Mouse (Mus musculus) liver, postnatal 0 days (tissue): ENCODE results near the gene Srsf4. TPM values are rescaled to one million over a fixed set of nuclear protein-coding genes. Genes with fewer than 3 reads are reported as not detected.

Source experiments
- ATAC-seq: fragments of 200-750 bp; cut with Nextera tagmentation; 2 replicates; pipeline ENCODE4 v1.8.0; 2017; ENCODE audit warnings: mild to moderate bottlenecking, moderate library complexity
- DNase-seq: peaks from one replicate; pipeline ENCODE4 v3.0.0-alpha.2; 2016
- H3K27ac ChIP-seq: fragments of 300-500 bp; sonication (generic); 2 replicates; pipeline ENCODE4 v1.5.1; 2014; ENCODE audit warnings: antibody characterized with exemption, moderate library complexity, mild to moderate bottlenecking, low read depth
- H3K27me3 ChIP-seq: fragments of 300-500 bp; sonication (generic); 2 replicates; pipeline ENCODE4 v1.6.1; 2014; ENCODE audit warnings: low read length, control low read depth, mixed read lengths; ENCODE audit not compliant: insufficient read depth
- H3K36me3 ChIP-seq: fragments of 300-500 bp; sonication (generic); replicated peaks from 2 replicates; pipeline ENCODE4 v1.6.1; 2014; ENCODE audit warnings: mild to moderate bottlenecking, control low read depth, low read length, moderate library complexity, mixed read lengths; ENCODE audit not compliant: insufficient read depth
- H3K4me1 ChIP-seq: fragments of 300-500 bp; sonication (generic); 2 replicates; pipeline ENCODE4 v1.6.1; 2014; ENCODE audit warnings: antibody characterized with exemption, mild to moderate bottlenecking, control low read depth; ENCODE audit not compliant: insufficient read depth
- H3K4me2 ChIP-seq: fragments of 300-500 bp; sonication (generic); 2 replicates; pipeline ENCODE4 v1.6.1; 2014; ENCODE audit warnings: low read depth, mild to moderate bottlenecking, low read length, moderate library complexity, mixed read lengths
- H3K4me3 ChIP-seq: fragments of 300-500 bp; sonication (generic); 2 replicates; pipeline ENCODE4 v1.5.1; 2014; ENCODE audit warnings: low read depth, low read length
- H3K9ac ChIP-seq: fragments of 300-500 bp; sonication (generic); replicated peaks from 2 replicates; pipeline ENCODE4 v1.6.1; 2014; ENCODE audit warnings: mild to moderate bottlenecking, moderate library complexity
- H3K9me3 ChIP-seq: fragments of 300-500 bp; sonication (generic); 2 replicates; pipeline ENCODE4 v1.6.1; 2016; ENCODE audit warnings: mild to moderate bottlenecking, control low read depth, low read length, mixed read lengths
- CTCF ChIP-seq: sonication (generic); IDR thresholded peaks from 2 replicates; pipeline ENCODE4 v1.5.1; 2016; ENCODE audit warnings: antibody characterized with exemption, low read depth
- EP300 ChIP-seq: IDR thresholded peaks from 2 replicates; pipeline ENCODE4 v1.6.1; 2016; ENCODE audit warnings: antibody characterized with exemption, low read depth, mild to moderate bottlenecking
- WGBS: fragments of 180-500 bp; shearing (Covaris S2); extraction: QIAGEN DNeasy Blood & Tissue Kit; methylation state at CpG from one replicate; pipeline ENCODE4 v1.1.7; 2014; ENCODE audit not compliant: insufficient replicate concordance; 5-methylcytosine and 5-hydroxymethylcytosine counted together
- polyA plus RNA-seq: library from polyadenylated mRNA; unstranded; fragments of >200 nt; fragmentation: Nextera tagmentation; extraction: Ambion mirVana; gene quantifications from 2 replicates; pipeline ENCODE4 v1.2.1, GENCODE M21; 2015

Srsf4 gene
- polyA plus RNA-seq, 1 experiment from 2014 or later: 37.5 TPM

- Histone ChIP-seq H3K27ac (no peak overlapping the region), H3K4me2 (no peak overlapping the region)
- peak; percentile 68 for ATAC-seq
These were observed 33.0 kb downstream of the Srsf4 start for GRCm38 (mm10) chr4:131906423-131906822.

DNA sequence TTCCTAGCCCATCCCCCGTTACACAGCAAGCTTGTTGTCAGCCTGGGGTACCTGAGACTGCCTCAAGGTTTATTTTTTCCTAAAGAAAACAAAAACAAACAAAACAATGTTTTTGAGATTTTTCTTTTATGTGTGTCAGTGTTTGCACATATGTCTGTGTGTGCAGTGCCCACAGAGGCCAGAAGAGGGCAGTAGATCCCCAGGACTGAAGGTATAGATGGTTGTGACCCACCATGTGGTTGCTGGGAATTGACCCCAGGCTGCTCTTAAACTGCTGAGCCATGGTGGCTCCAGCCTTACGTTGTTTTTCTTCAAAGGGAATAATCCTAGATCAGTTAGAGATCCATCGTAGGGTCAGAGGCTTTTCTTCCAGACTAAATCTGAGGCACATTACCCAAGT, 34.5 kb downstream of the Srsf4 start:
- WGBS: 85% methylated on average over 3 of the region's 3 CpGs

More at GRCm38 (mm10) chr4:131906423-131906822, 33.0 kb downstream of the Srsf4 start:
- H3K27me3 ChIP-seq: no peaks in the 10 kb centered on the region
- H3K9ac ChIP-seq: no peak overlapping the region
- peaks cover 13% of the 10 kb centered on the region for H3K4me1 ChIP-seq
- 66% methylated on average over 6 of the region's 6 CpGs for WGBS
- H3K36me3 ChIP-seq: peaks cover 16% of the 10 kb centered on the region
- no peak overlapping the region for H3K4me3 ChIP-seq
- TF ChIP-seq EP300 (peak; percentile 22; the same call in 1 of the 2 replicates), CTCF (no peak)
- H3K9me3 ChIP-seq: no peaks in the 10 kb centered on the region; the same call in 1 of the 2 replicates
- no peak for DNase-seq

DNA sequence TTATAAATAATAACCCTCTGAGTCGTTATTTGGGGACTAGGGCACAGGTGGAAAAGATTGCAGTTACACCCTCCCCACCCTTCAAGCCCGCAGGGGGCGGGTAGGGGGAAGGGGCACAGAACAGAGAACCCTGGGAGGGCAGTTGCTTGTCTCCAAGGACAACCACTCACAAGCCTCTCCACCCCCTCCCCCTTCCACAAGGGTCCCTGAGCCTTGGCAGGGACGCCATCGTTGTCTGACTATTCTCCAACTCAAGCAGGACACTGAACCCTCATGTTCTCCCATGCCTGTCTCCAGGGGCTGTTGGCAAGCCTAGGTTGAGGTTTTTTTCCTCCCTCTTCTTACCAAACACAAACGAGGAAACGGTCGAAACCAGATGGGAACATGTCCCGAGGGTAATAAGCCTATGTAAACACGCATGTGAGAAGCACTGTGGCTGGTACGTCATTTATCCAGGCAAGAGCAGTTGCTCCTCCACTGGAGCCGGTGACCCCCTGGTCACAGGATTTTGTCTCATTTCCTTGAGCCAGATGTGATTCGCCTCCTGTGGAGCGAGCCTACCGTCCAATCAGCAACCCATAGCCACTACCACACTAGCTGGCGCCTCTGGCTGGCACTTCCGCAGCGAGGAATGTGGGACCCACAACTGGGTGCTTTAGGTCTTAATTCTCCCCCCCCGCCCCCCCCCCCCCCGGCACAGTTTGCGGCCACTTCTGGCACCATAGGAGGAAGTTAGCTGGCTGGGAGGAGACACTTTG, 37.0 kb downstream of the Srsf4 start:
- WGBS: 7% methylated on average over 19 of the region's 21 CpGs
- H3K9me3 ChIP-seq: no peaks in the 10 kb centered on the region; the same call in 1 of the 2 replicates
- peak; percentile 84 for ATAC-seq
- H3K36me3 ChIP-seq: no peaks in the 10 kb centered on the region
- peaks cover 34% of the 10 kb centered on the region for H3K27me3 ChIP-seq
- H3K4me2 ChIP-seq: peak overlapping the region; percentile 58
- H3K4me1 ChIP-seq: peaks cover 19% of the 10 kb centered on the region
- no peak overlapping the region; the same call in 1 of the 2 replicates for H3K9ac ChIP-seq
- peak; percentile 63 for DNase-seq
- H3K4me3 ChIP-seq: peak overlapping the region; percentile 12; the same call in 1 of the 2 replicates
- TF ChIP-seq CTCF (no peak), EP300 (no peak)
- peak overlapping the region; percentile 77 for H3K27ac ChIP-seq

More for the DNA sequence above, 34.5 kb downstream of the Srsf4 start:
- no peak overlapping the region for H3K9ac ChIP-seq
- ATAC-seq (no peak), DNase-seq (no peak)
- peaks cover 13% of the 10 kb centered on the region for H3K4me1 ChIP-seq
- no peaks in the 10 kb centered on the region; the same call in 1 of the 2 replicates for H3K9me3 ChIP-seq
- peaks cover 11% of the 10 kb centered on the region for H3K27me3 ChIP-seq
- no peak overlapping the region for H3K27ac ChIP-seq
- H3K4me3 ChIP-seq: no peak overlapping the region
- no peak overlapping the region for H3K4me2 ChIP-seq
- 0 out of 2 replicates have a peak, but pooled peaks cover 3% of the 10 kb centered on the region for H3K36me3 ChIP-seq
- no peak for TF ChIP-seq EP300
- peak; percentile 63 for TF ChIP-seq CTCF

DNA sequence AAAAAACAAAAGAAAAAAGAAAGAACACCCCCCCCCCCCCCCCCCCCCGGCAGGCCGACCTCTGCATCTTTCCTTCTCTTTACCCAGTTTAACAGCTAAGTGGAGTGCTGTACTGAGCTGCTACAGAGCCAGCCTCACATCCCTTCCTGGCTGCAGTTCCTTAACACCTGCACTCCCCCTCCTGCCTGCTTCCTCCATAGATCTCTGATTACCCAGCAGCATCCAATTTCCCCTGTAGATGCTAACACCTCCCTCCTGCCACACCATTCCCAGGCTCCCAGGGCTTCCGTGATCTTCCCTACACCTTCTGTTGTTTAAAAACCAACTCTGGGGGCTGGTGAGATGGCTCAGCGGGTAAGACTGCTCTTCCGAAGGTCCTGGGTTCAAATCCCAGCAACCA, 38.1 kb downstream of the Srsf4 start:
- peak overlapping the region; percentile 58; the same call in 1 of the 2 replicates for H3K4me2 ChIP-seq
- no peak for TF ChIP-seq EP300
- no peak for TF ChIP-seq CTCF
- WGBS: 60% methylated on average over 3 of the region's 5 CpGs
- H3K36me3 ChIP-seq: no peaks in the 10 kb centered on the region
- DNase-seq: no peak
- peaks cover 45% of the 10 kb centered on the region for H3K27me3 ChIP-seq
- no peak overlapping the region for H3K27ac ChIP-seq
- H3K9me3 ChIP-seq: no peaks in the 10 kb centered on the region; the same call in 1 of the 2 replicates
- no peak for ATAC-seq
- H3K4me3 ChIP-seq: no peak overlapping the region
- H3K4me1 ChIP-seq: peaks cover 23% of the 10 kb centered on the region
- no peak overlapping the region for H3K9ac ChIP-seq

GRCm38 (mm10) chr4:131913526-131913925, 40.1 kb downstream of the Srsf4 start:
- H3K4me1 ChIP-seq: peaks cover 24% of the 10 kb centered on the region
- 51% methylated on average over 10 of the region's 10 CpGs for WGBS
- no peak for ATAC-seq
- H3K4me2 ChIP-seq: no peak overlapping the region
- H3K27ac ChIP-seq: no peak overlapping the region
- H3K9me3 ChIP-seq: no peaks in the 10 kb centered on the region
- no peak for DNase-seq
- TF ChIP-seq EP300 (no peak), CTCF (no peak)
- peaks cover 55% of the 10 kb centered on the region for H3K27me3 ChIP-seq
- no peak overlapping the region for H3K9ac ChIP-seq
- H3K4me3 ChIP-seq: no peak overlapping the region
- H3K36me3 ChIP-seq: no peaks in the 10 kb centered on the region

- TF ChIP-seq EP300 (no peak), CTCF (no peak)
- Histone ChIP-seq H3K4me3 (no peak overlapping the region), H3K27me3 (peaks cover 57% of the 10 kb centered on the region), H3K9ac (no peak overlapping the region), H3K4me1 (peaks cover 28% of the 10 kb centered on the region), H3K4me2 (no peak overlapping the region), H3K9me3 (no peaks in the 10 kb centered on the region), H3K27ac (no peak overlapping the region), H3K36me3 (no peaks in the 10 kb centered on the region)
- DNase-seq (no peak), ATAC-seq (no peak)
- 21% methylated on average over 9 of the region's 9 CpGs for WGBS
These were observed 40.7 kb downstream of the Srsf4 start for GRCm38 (mm10) chr4:131914046-131914643.
